Mouse (Mus musculus): ENCODE measurements at regions not wholly inside any gene's neighbourhood (a gene's known extent, or its start where the extent isn't known, plus 50 kb on each side); places are given as distances from the start of the nearest gene placed in this dataset.

DNA sequence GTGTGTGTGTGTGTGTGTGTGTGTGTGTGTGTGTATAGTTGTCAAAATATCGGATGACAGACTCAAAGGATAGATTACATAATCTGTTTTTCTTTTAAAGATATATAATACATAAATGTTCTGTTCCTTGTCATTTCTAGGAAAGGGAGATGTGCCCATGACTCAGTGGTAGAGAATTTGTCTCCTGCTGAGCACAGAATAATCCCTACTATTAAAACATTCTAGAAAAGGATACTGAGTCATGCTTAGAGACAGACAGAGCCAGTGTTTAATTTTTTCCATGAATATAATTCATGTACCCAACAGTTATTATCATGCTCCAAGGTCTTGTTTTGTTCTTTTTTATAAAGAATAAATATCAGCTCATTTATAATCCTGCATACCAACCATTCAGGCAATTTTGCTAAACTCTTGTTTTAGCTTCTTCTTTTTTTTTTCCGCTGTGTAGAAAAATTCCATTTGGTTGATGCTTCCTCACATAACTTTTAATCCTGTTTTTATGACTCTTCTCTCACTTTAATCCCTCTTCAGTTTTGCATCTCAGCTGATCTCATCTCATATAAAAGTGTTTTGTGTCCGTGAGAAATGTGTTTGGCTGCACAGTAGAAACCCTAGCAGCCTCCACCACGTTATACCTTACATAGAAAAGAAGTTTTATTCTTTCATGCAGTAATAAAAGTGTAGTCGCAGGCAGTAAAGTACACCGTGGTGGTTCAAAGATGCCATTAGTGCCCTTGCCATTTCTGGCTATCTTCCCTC, 762.3 kb downstream of the Nedd1 start:
- in situ Hi-C loops (cut with MboI, MseI): no loop called here

GRCm38 (mm10) chr10:91953078-91953477, 769.1 kb downstream of the Nedd1 start:
- in situ Hi-C loops (cut with MboI, MseI): no loop called here

GRCm38 (mm10) chr10:91923626-91924025, 742.5 kb upstream of the Tmpo start:
- in situ Hi-C loops (cut with MboI, MseI): no loop called here

DNA sequence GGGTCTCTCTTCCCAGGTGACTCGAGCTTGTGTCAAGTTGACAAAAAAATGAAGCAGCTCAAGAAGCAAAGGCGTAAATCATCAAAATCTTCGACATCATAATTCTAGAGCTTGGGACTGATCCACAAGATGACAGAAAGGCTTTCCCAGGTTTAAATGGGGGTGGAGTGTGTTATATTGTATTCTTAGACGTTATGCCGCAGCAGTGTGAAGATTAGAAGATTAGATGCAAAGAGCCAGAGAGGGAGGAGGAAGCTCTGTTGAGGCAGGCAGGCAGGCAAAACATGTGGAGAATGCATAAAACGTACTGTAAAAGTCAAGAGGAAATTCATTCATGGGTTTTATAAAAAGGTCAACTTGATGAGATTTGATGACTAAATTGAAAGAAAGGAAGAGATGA, 708.7 kb upstream of the Tmpo start:
- in situ Hi-C loops (cut with MboI, MseI): no loop called here

GRCm38 (mm10) chr10:91888537-91888936, 707.4 kb upstream of the Tmpo start:
- in situ Hi-C loops (cut with MboI, MseI): no loop called here

DNA sequence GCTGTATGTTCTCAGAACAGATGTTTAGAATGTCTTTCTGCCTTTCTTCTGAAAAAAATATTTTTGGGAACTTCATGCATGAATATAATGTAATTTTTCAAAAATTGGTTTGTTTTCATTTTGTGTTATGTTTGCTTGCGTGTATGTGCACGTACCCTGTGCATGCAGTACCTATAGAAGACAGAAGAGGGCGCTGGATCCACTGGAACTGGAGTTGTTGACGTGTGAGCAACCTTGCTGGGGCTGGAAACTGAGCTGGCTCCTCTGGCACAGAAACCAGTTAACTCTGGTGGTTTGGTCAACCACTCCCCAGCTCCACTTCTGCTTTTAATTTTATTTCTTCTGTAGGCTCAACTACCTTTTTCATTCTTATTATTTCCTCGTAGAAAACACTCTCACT, 702.0 kb upstream of the Tmpo start:
- in situ Hi-C loops (cut with MboI, MseI): no loop called here

- in situ Hi-C loops (cut with MboI, MseI): no loop called here
Measured at GRCm38 (mm10) chr10:91882481-91882880, 701.4 kb upstream of the Tmpo start.

- in situ Hi-C loops (cut with MboI, MseI): no loop called here
Measured at GRCm38 (mm10) chr10:91881521-91882228, 700.6 kb upstream of the Tmpo start.

- in situ Hi-C loops (cut with MboI, MseI): loop anchor here in 1 of 2 experiments (10.0 kb wide), 1 partner anchor 1031 kb away; no protein-coding TSS in a partner anchor
Measured at GRCm38 (mm10) chr10:91875450-91875849, 694.3 kb upstream of the Tmpo start.

DNA sequence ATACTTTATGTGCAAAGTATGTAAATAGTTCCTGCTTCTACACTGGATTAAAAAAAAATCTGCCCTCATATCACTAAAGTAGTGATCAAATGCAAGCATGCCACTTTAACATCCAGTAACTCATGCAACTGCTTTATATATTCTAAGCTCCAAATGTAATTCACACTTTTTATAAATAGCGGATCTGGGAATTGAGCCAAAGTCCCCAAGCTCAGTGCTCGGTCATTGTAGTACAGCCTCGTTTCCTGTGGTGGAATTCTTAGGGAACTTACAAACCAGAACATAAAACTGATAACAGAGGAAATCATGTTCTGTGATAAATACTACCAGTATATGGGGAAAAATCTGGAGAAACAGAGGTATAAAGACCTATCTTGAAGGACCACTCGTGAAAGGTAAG, 690.1 kb upstream of the Tmpo start:
- in situ Hi-C loops (cut with MboI, MseI): loop anchor here in 1 of 2 experiments (10.0 kb wide), 1 partner anchor 1026 kb away; no protein-coding TSS in a partner anchor

- in situ Hi-C loops (cut with MboI, MseI): no loop called here
Measured at GRCm38 (mm10) chr10:91858711-91859595, 677.8 kb upstream of the Tmpo start.

- in situ Hi-C loops (cut with MboI, MseI): no loop called here
Measured at GRCm38 (mm10) chr10:91827074-91827473, 646.0 kb upstream of the Tmpo start.

GRCm38 (mm10) chr10:91823499-91823898, 642.4 kb upstream of the Tmpo start:
- in situ Hi-C loops (cut with MboI, MseI): no loop called here

GRCm38 (mm10) chr10:91804870-91805269, 623.8 kb upstream of the Tmpo start:
- in situ Hi-C loops (cut with MboI, MseI): no loop called here
